Mouse (Mus musculus): ENCODE data around the gene Pcp2. TPM values are rescaled to one million over a fixed set of nuclear protein-coding genes. Genes with fewer than 3 reads are reported as not detected.

Gene Pcp2
- total RNA-seq (2014; rRNA removed; ENCODE audit: low replicate concordance), result not detected in 2 replicates
- not detected in 2 replicates for polyA plus RNA-seq (2015; fragmentation: Nextera tagmentation; extraction: Ambion mirVana)

DNA sequence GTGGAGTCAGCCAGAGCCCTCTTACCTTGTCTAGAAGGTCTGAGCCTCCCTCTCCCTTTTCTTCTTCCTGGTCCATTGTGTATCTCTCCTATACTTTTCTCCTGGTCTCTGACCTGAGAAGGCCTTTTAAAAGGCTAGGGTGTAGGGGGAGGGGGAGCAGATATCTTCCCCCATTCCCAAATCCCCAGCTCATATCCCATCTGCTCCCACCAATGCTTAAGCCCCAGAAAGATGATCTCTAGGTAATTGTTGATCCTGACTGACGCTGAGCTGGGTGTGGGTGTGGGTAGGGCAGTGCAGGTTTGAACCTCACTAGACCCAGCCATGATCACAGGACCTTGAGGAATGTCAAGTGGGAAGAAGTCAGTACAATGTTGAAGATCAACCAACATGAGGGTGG, at the start of gene Pcp2:
TSS of gene Pcp2 (minus strand) at position 101 of the 400 bp plus-strand sequence.
- Histone ChIP-seq H3K4me3 (ENCODE audit: low read depth, low read length) (no peak within 1 kb of the TSS), H3K27ac (ENCODE audit: low read depth) (no peak within 1 kb of the TSS), H3K4me2 (ENCODE audit: low read depth, low read length) (no peak within 1 kb of the TSS), H3K27me3 (ENCODE audit: control insufficient read depth, insufficient read depth, low read length) (no peaks in the 10 kb centered on the region), H3K36me3 (replicated peaks; ENCODE audit: control insufficient read depth, insufficient read depth, low read length) (no peaks in the 10 kb centered on the region), H3K9ac (replicated peaks; ENCODE audit: low read depth, low read length) (no peak within 1 kb of the TSS), H3K4me1 (ENCODE audit: control insufficient read depth, insufficient read depth) (peaks cover 6% of the 10 kb centered on the region), H3K9me3 (replicated peaks; ENCODE audit: control insufficient read depth, low read length) (no peaks in the 10 kb centered on the region)
- WGBS, result 42% methylated on average over 1 of the region's 1 CpGs
- ATAC-seq (ENCODE audit: insufficient read depth, low read depth), result no peak
- TF ChIP-seq EP300 (IDR thresholded peaks at IDR 0.05; ENCODE audit: low read depth) (no peak), CTCF (IDR thresholded peaks at IDR 0.05; ENCODE audit: low read depth) (no peak)
- no peak for DNase-seq (ENCODE audit: low spot score)

DNA sequence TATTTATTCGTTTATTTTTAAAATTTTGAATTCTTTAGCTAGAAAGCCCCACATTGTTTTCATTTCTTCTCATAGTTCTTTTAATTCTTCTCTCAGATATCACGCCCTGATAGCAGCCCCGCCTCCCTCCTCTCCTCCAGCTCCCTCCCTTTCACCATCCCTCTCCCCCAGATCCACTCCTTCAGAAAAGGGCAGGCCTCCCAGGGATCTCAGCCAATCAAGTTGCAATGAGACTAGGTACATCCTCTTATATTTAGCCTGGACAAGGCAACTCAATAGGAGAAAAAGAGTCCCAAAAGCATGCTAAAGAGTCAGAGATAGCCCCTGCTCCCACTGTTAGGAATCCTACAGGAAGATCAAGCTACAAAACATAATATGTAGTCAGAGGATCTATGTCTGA, 49.3 kb upstream of the Pcp2 start:
- no peak for DNase-seq (ENCODE audit: low spot score)
- no peaks in the 10 kb centered on the region for H3K27me3 ChIP-seq (ENCODE audit: control insufficient read depth, insufficient read depth, low read length)
- no peak for TF ChIP-seq EP300 (IDR thresholded peaks at IDR 0.05; ENCODE audit: low read depth)
- TF ChIP-seq CTCF (IDR thresholded peaks at IDR 0.05; ENCODE audit: low read depth), result no peak
- no peak overlapping the region for H3K27ac ChIP-seq (ENCODE audit: low read depth)
- H3K4me1 ChIP-seq (ENCODE audit: control insufficient read depth, insufficient read depth), result 0 out of 2 replicates have a peak, but pooled peaks cover 10% of the 10 kb centered on the region
- 41% methylated on average over 3 of the region's 3 CpGs for WGBS
- no peak for ATAC-seq (ENCODE audit: insufficient read depth, low read depth)
- H3K9me3 ChIP-seq (replicated peaks; ENCODE audit: control insufficient read depth, low read length), result no peaks in the 10 kb centered on the region
- peaks cover 7% of the 10 kb centered on the region for H3K36me3 ChIP-seq (replicated peaks; ENCODE audit: control insufficient read depth, insufficient read depth, low read length)
- H3K4me2 ChIP-seq (ENCODE audit: low read depth, low read length), result no peak overlapping the region
- no peak overlapping the region for H3K4me3 ChIP-seq (ENCODE audit: low read depth, low read length)
- no peak overlapping the region for H3K9ac ChIP-seq (replicated peaks; ENCODE audit: low read depth, low read length)

DNA sequence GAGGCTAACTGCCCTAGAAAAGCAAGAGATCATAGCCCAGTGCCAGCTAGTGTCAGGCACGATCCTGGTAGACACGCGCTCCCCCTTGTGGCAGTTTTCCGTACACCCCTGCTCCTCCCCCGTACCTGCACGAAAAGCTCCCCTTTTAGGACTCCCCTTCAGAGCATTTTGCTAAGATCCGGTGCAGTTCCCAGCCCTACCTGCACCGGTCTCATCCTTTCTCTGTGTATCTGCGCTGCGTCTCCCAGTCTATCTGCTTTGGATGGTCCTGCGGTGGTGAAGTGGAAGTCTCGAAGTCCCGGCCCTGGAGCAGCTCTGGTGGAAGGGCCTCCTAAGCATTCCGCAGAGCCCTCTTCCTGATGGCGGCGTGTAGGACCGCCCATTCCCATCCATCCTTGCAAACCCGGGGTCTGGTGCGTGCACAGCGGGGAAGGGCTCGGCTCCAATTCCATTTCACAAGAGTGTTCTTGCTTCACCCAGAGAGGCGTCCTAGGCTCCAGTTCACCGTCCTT, 46.7 kb upstream of the Pcp2 start, which contains the start of gene Fcor:
TSS of gene Fcor (minus strand) at position 383 of the 512 bp plus-strand sequence.
- ATAC-seq (ENCODE audit: insufficient read depth, low read depth) (peak; percentile 61), DNase-seq (ENCODE audit: low spot score) (peak; percentile 75)
- Histone ChIP-seq H3K27ac (ENCODE audit: low read depth) (no peak within 1 kb of the TSS), H3K36me3 (replicated peaks; ENCODE audit: control insufficient read depth, insufficient read depth, low read length) (no peaks in the 10 kb centered on the region), H3K4me1 (ENCODE audit: control insufficient read depth, insufficient read depth) (no peaks in the 10 kb centered on the region), H3K9me3 (replicated peaks; ENCODE audit: control insufficient read depth, low read length) (no peaks in the 10 kb centered on the region), H3K4me3 (ENCODE audit: low read depth, low read length) (peak within 1 kb of the TSS; percentile 51), H3K27me3 (ENCODE audit: control insufficient read depth, insufficient read depth, low read length) (no peaks in the 10 kb centered on the region), H3K9ac (replicated peaks; ENCODE audit: low read depth, low read length) (peak within 1 kb of the TSS; percentile 45; the same call in 1 of the 2 replicates), H3K4me2 (ENCODE audit: low read depth, low read length) (peak within 1 kb of the TSS; percentile 71)
- no peak for TF ChIP-seq EP300 (IDR thresholded peaks at IDR 0.05; ENCODE audit: low read depth)
- peak; percentile 79 for TF ChIP-seq CTCF (IDR thresholded peaks at IDR 0.05; ENCODE audit: low read depth)
- WGBS, result under 1% methylated on average over 23 of the region's 23 CpGs

DNA sequence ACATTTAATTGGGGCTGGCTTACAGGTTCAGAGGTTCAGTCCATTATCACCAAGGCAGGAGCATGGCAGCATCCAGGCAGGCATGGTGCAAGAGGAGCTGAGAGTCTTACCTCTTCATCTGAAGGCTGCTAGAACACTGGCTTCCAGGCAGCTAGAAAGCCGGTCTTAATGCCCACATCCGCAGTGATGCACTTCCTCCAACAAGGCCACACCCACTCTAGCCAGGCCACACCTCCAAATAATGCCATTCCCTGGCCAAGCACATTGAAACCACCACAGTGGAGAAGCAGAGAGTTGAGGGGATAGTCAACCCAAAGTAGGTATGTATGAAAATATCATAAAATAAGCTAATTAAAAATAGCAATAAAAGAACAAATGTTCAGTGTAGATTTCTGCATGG, 45.0 kb upstream of the Pcp2 start:
- H3K4me1 ChIP-seq (ENCODE audit: control insufficient read depth, insufficient read depth), result no peaks in the 10 kb centered on the region
- H3K4me2 ChIP-seq (ENCODE audit: low read depth, low read length), result no peak overlapping the region
- no peak overlapping the region for H3K4me3 ChIP-seq (ENCODE audit: low read depth, low read length)
- H3K9ac ChIP-seq (replicated peaks; ENCODE audit: low read depth, low read length), result no peak overlapping the region
- no peak overlapping the region for H3K27ac ChIP-seq (ENCODE audit: low read depth)
- H3K9me3 ChIP-seq (replicated peaks; ENCODE audit: control insufficient read depth, low read length), result no peaks in the 10 kb centered on the region
- no peak for TF ChIP-seq EP300 (IDR thresholded peaks at IDR 0.05; ENCODE audit: low read depth)
- TF ChIP-seq CTCF (IDR thresholded peaks at IDR 0.05; ENCODE audit: low read depth), result no peak
- DNase-seq (ENCODE audit: low spot score), result no peak
- ATAC-seq (ENCODE audit: insufficient read depth, low read depth), result no peak
- H3K36me3 ChIP-seq (replicated peaks; ENCODE audit: control insufficient read depth, insufficient read depth, low read length), result no peaks in the 10 kb centered on the region
- H3K27me3 ChIP-seq (ENCODE audit: control insufficient read depth, insufficient read depth, low read length), result no peaks in the 10 kb centered on the region
- WGBS, result 74% methylated on average over 2 of the region's 2 CpGs

DNA sequence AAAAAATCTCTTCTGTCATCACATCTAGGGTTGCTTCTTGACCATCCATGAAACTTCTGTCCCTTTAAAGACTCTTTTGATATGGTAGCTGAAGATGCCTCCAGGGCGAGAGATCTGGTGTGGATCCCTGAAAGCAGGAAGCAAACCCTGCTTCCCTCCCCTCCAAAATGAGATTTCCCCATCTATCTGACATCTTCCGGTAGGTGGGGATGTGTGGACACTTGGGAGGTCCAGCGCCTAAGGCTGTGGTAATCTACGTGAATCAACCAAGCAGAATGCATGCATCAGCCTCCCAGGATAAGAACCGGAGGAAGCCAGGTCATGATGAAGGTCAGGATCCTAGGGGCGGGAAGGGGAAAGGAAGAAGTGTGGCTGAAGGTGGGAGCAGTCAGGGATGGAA, 40.2 kb upstream of the Pcp2 start, which contains the start of gene Mcemp1:
TSS of gene Mcemp1 (plus strand) at position 248 of the 400 bp plus-strand sequence.
- TF ChIP-seq CTCF (IDR thresholded peaks at IDR 0.05; ENCODE audit: low read depth), result no peak
- no peak for TF ChIP-seq EP300 (IDR thresholded peaks at IDR 0.05; ENCODE audit: low read depth)
- H3K9me3 ChIP-seq (replicated peaks; ENCODE audit: control insufficient read depth, low read length), result no peaks in the 10 kb centered on the region
- H3K4me1 ChIP-seq (ENCODE audit: control insufficient read depth, insufficient read depth), result no peaks in the 10 kb centered on the region
- no peak within 1 kb of the TSS for H3K4me2 ChIP-seq (ENCODE audit: low read depth, low read length)
- no peak for DNase-seq (ENCODE audit: low spot score)
- H3K27ac ChIP-seq (ENCODE audit: low read depth), result no peak within 1 kb of the TSS
- no peak within 1 kb of the TSS for H3K4me3 ChIP-seq (ENCODE audit: low read depth, low read length)
- no peak within 1 kb of the TSS for H3K9ac ChIP-seq (replicated peaks; ENCODE audit: low read depth, low read length)
- ATAC-seq (ENCODE audit: insufficient read depth, low read depth), result no peak
- no peaks in the 10 kb centered on the region for H3K27me3 ChIP-seq (ENCODE audit: control insufficient read depth, insufficient read depth, low read length)
- 52% methylated on average over 6 of the region's 6 CpGs for WGBS
- H3K36me3 ChIP-seq (replicated peaks; ENCODE audit: control insufficient read depth, insufficient read depth, low read length), result no peaks in the 10 kb centered on the region

DNA sequence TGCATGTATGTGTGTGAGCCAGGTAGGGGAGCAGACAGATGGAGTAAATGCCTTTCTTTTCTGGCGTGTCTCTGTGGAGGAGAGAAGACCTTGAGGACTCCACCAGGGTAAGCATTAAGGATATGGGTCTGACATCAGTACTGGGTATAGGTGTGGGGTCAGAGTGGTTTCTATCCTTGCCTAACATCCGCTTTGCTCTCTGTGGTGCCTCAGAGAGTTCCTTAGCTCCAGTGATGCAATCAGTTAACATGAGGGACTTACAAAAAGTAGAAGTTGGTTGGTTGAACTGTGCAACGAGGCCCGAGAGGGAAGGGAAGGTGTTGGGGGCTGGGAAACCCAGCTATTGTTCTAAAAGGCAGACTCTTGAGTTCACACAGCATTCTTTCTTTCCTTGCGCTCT, 39.1 kb upstream of the Pcp2 start:
- Histone ChIP-seq H3K27me3 (ENCODE audit: control insufficient read depth, insufficient read depth, low read length) (no peaks in the 10 kb centered on the region), H3K4me2 (ENCODE audit: low read depth, low read length) (no peak overlapping the region), H3K4me3 (ENCODE audit: low read depth, low read length) (no peak overlapping the region), H3K9ac (replicated peaks; ENCODE audit: low read depth, low read length) (no peak overlapping the region), H3K27ac (ENCODE audit: low read depth) (no peak overlapping the region), H3K36me3 (replicated peaks; ENCODE audit: control insufficient read depth, insufficient read depth, low read length) (no peaks in the 10 kb centered on the region), H3K9me3 (replicated peaks; ENCODE audit: control insufficient read depth, low read length) (no peaks in the 10 kb centered on the region), H3K4me1 (ENCODE audit: control insufficient read depth, insufficient read depth) (no peaks in the 10 kb centered on the region)
- no peak for TF ChIP-seq CTCF (IDR thresholded peaks at IDR 0.05; ENCODE audit: low read depth)
- no peak for TF ChIP-seq EP300 (IDR thresholded peaks at IDR 0.05; ENCODE audit: low read depth)
- 56% methylated on average over 5 of the region's 5 CpGs for WGBS
- DNase-seq (ENCODE audit: low spot score), result no peak
- ATAC-seq (ENCODE audit: insufficient read depth, low read depth), result no peak
